Mouse (Mus musculus) urinary bladder, postnatal 10 days (tissue): ENCODE results near the gene Cnnm2.
A peak's percentile ranks its signal among the peaks of the same experiment; 100 is the strongest.

Experiments
- DNase-seq: peaks from one replicate; pipeline ENCODE4 v3.0.0; 2022; ENCODE audit warnings: low spot score

Gene Cnnm2

DNA sequence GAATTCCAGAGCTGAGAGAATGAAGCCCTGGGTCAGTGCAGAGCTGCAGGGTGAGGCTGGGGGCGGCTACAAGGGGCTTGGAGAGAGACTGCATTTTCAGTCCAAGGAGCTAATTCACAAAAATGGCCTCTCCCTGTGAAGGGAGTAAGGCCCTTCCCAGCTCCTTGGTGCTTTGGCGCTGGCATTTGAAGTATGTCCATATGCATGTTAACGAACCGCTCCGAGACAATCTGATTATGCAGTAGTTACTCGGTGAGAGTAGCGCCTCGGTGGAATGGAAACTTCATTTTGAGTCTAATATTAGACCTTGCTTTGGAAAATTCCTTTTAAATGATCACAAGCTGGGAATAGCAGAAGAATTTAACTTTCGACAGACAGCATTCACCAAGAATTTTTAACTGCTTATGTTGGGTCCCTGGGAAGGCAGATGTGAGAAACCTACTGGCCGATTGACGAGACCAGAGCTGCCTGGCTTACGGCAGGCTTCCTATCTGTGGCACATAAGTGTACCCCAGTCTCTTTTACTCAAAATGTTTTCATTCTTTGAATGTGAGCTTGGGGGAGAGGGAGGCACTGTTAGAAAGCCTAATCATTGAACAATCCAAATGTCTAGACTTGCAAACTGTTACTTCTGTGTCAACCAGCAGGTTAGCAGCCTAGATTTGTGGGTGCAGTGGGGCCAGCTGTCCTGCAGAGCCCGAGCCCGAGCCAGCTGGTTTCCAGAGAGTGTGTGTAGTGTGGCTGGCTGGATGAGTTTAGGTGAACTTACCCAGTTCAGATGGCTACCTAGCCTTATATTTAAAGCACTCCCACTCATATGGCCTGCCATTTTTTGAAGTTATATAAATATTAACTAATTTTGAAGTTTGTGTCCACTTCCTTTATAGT, 87.2 kb downstream of the Cnnm2 start:
- no peak for DNase-seq

DNA sequence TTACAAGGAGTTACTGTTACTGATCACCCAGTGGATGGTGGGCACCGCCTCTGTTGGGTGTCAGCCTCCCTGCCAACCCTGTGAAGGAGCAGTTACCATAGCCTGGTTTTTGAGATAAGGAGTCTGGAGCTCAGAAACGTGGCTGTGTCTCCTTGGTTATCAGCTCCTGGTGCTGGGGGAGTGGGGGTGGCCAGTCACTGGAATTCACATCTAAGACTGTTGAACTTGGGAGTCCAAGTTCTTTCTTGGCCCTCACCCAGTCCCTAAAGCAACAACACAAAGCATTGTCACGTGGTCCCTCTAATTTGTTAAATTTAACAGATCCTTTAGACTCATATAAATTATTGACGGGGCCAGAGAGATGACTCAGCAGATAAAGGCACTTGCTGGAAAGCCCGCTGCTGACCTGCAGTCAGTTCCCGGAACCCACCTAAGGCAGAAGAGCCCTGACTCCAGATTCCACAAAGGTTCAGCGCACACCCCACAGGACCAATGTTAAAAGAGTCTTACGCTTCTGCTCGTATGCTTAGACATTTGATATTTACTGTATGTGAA, 88.1 kb downstream of the Cnnm2 start:
- no peak for DNase-seq

DNA sequence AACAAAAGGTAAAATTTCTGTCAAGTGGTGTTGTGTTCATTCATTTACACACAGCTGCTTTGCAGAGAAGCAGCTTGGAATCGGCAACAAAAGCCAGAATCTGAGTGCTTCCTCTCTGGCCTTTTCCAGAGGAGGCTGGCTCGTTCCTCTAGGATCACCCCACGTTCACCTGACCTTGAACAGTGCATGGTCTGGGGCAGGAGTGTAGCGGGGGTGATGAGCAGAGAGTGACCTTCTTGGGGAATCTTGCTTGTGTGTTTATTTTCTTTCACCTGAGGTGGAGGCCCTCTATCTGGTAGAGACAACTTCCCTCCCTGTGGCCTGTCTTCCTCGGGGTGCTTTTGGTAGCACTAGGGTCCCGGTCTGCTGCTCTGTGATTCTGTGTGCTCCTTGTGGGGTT, 94.8 kb downstream of the Cnnm2 start:
- DNase-seq = no peak

DNA sequence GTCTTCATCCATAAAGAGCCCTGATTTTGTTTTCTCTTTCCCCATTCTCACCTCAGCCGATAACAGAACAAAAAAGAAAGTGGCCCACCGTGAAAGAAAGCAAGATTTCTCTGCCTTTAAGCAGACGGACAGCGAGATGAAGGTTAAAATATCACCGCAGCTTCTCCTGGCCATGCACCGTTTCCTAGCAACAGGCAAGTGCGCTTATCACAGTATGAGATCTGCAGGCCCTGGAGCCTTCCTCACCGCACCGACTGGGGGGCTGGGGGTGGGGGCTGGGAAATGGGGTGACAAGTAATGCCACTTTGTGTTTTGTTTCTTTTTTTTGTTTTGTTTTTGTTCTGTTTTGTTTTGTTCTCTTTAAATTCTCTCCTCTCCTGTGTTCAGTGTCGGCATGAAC, 95.4 kb downstream of the Cnnm2 start:
- no peak for DNase-seq

DNA sequence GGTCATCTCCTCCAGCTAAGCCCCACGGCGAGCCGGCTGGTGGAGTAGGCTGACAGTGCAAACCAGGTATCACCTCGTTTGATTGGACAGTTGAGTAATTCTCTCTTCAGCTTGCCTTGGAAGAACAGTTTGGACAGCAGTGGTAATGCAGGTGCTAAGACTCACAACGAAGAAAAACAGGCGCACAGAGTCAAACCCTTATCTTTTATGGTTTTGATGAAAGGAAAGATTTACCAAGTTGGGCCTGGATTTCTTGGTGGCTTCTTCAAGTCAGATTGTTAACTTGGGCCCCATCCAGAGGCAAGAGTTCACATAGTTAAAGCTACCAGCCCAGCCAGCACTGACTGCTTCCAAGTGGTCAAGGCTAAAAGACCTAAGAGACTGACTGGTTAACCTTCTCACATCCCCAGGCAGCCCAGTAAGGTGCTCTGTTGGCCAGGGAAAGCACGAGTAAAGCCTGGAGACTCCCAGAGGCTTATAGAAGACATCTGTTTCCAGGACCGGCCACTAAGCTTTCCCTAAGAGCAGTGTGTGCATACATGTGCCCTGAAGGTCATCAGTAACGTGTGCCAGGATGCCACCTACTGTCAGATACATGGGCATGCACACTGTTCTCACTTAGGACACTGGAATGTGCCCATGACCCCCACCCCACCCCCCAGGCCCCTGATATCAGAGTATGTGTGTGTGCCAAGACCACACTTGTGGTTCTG, 96.0 kb downstream of the Cnnm2 start:
- DNase-seq = no peak

DNA sequence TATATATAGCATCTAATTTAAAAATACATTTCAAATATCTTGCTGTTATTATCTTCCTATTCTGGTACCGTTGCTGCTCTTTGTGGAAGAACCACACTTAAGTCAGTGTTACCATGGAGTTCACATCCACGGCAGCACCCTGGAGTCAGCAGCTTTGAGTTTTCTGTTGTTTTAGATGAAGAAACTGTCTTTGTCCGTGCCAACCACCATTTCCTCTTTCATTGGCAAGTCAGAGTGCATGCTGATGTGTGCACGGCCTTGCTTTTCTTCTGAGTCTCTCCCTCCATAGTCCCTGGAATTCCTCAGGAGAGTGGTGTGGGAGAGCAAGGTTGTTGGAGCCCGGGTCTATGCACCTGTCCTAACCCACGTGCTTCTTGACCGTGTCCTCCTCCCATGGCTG, 96.8 kb downstream of the Cnnm2 start:
- no peak for DNase-seq

DNA sequence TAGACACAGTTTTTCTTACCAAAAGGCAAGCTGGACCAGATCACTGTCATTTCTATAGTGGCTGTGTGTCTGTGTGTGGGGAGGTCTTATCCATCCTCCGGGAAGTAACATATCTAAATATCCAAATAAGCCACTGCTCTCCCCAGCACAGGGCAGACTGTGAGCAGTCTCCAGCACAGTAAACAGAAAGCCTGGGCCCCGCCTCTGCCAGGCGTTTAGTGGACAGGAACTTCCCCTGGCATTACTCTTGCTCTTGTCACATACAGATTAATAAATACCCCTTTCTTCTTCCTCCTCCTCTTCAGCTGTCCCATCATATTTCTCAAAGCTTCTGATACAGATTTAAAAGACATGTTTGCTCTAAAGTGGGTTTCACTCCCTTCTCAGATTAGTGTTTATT, 101.2 kb downstream of the Cnnm2 start:
- DNase-seq = no peak

DNA sequence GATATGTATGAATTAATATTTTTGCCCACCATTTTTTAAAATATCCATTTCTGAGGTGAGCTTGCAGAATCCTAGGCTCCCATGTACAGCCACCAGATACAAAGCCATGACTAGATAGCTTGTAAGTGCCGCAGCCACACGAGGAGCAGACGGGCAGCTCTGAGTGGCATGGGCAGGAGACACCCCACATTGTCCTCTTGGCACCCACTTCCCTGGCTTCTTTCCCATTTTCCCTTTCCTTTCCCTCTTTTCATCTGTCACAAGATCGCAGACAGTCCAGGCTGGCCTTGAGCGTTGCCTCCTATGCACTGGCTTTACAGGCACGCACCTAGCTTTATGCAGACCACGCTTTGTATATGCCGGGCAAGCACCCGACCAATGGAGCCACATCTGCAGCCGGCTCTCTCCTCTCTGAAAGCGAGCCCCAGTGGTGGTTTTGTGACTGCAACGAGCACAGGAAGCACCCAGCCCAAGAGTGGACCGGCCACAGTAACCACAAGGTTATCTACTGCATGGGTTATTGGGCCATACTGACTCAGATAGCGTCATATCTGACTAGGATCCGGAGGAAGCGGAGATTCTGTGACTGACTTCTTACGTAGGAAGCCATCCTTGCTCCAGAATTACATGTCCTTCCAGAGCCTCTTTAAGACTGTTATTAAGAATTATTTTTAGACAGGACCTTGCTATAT, 102.0 kb downstream of the Cnnm2 start:
- no peak for DNase-seq

DNA sequence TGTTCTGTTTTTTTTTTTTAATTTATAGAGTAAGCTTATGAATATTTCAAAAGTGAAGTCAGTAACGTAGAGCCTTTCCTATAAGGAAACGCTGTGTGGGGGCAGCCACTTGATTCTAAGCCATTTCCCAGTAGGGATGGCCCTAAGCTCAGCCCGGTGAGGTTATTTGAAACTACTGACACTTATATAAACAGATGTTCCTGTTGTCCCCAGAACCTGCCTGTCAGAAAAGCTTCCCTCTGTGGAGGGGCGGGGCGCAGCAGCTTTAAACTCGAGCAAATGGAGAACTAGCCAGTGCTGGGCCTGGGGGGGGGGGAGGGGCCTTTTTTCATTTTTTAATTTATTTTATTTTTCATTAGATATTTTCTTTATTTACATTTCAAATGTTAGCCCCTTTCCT, 102.7 kb downstream of the Cnnm2 start:
- no peak for DNase-seq

DNA sequence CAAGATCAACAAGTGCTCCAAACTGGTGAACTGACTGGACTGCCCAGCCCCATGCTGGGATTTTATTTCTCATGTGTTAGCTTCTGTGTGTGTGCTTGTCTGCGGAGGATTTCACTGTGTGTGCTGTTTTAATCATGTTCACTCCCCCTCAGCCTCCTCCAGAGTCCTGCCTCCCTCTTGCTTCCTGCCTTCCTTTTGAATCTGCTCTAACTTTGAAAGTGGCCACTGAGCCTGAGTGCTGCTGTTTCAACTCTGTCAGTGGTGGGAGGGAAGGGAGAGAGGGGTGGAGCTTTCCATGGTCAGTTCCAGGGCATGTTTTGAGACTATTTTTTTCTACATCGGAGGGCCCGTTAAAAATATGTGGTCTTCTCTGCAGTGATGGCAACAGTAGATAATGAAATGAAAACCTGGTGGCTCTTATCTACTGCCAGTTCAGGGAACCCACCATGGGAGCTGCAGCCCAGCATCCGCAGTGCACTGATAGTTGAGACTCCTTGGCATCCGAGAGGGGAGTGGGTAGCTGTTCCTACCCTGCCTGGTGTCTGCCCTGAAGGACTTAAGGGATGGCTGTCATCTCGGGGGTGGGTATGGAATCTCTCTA, 103.4 kb downstream of the Cnnm2 start:
- no peak for DNase-seq

DNA sequence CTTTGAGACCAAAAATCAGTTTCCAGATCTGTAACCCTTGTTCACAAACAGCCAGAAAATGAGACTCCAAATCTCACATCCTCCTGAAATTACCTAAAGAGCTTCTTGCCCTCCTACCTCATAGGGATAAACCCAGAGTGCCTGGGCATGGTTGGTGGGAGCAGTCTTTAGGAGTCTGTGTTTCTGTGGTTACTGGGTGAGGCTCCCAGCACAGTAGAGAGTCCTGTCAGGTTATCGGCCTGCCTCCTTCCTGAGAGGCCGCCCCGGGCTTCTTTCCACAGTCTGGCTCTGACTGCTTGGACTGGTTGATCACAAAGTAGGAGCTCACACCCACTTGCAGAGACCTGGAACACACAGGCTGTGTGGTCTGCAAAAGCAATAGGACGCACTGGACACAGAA, 104.0 kb downstream of the Cnnm2 start:
- DNase-seq = no peak

DNA sequence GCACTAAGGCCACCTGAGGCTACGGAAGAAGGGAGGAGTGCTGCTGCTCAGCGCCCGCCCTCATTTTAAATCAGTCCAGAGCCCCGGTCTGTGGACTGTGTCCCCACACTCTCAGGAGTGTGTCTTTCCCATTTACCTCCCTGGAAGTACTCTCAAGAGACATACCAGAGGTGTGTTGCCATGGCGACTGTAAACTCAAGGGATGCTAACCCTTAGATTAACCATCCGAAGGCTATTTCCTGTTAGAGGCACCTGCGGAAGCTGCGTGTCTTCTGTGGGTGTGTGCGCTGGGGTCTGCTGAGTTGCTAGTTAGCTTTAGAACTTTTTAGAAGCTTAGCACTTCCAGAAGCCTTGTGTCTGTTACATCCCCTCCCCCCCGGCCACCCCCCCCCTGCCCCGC, 107.7 kb downstream of the Cnnm2 start:
- no peak for DNase-seq

DNA sequence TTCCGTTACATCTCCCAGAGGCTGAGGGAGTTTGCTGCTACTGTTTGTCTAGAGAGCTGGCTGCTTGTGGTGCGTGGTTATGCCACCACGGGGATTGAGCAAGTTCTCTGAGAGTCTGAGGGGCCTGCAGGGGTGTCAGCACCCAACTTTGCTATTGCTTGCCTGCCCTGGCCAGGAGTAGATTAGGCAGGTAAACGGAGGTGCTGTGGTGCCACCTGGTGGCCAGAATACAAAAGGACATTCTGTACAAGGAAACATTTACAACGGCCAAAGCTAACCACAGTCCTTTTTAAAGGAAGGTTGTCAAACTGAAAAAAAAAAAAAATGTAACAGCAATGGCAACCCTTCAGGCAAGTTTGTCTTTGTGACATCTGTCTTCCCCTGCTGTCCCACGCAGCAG, 108.1 kb downstream of the Cnnm2 start:
- DNase-seq = peak; percentile 33

DNA sequence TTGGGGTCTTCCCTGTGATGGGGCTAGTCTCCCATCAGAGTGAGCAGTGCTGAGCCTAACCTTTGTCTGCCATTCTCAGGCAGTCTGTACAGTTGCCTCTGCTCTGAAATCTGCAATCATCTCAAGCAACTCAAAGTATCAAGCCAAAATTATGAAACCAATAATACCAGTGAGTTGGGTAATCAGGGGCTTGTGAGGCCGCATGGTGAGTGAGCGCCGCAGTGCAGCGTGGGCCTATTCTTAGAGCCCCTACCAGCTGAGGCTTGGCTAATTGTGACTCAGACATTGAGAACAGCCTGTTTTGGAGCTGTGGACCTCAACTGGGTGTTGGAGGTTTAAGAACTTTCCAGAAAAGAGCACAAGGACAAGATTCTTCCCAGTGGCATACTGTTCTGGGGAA, 109.7 kb downstream of the Cnnm2 start:
- no peak for DNase-seq

DNA sequence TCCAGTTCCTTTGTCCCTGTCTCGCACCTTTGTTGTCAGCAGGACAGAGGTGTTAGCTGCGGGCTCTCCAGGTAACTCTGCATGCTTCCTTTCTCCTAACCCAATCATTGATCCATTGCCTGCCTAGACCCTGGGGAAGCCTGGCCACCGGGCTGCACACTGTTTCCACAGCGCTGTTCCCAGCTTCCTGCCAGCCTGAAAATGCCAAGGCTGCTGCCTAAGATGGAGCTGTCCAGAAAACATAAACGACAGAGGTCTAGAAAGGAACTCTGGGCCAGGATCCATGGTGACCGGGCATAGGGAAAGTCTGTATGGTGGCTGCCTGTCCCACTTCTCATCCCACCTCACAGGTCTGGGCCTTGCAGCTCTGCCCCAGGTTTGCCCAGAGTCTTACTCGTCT, 110.3 kb downstream of the Cnnm2 start:
- DNase-seq = no peak

DNA sequence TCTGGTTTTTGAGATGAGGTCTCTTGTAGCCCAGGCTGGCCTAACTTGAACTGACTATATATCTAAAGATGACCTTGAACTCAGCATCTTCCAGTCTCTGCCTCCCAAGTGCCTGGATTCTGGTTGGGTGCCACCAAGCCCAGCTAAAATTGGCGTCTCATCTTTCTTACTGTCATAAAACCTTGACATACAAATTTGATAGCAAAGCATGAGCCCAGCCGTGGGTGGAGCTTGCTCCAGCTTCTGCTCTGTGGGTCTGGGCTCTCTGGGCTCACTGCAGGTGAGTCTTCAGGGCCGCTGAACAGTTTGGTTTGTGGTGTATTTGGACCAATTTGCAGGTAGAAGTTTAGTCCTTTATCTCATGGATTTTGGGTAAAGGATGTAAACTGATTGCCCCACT, 112.5 kb downstream of the Cnnm2 start:
- DNase-seq = no peak

DNA sequence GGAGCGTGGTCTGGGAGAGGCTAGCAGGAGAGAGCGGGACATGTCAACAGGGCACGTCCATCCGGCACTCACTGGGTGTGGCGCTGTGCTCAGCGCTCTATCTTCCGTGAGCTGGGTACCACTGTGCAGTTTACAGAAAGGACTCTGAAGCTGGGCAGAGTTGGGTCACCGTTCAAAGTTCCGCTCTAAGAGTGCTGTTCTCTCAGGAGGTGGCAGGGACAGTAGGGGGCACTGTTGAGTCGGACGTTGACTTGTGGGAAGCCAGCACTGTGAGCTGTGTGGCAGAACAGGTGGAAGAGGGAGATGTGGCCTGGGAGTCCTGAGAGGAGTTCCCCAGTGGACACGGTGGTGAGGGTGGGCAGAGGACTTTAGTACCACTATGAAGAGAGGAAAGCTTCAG, 114.4 kb downstream of the Cnnm2 start:
- peak; percentile 74 for DNase-seq

DNA sequence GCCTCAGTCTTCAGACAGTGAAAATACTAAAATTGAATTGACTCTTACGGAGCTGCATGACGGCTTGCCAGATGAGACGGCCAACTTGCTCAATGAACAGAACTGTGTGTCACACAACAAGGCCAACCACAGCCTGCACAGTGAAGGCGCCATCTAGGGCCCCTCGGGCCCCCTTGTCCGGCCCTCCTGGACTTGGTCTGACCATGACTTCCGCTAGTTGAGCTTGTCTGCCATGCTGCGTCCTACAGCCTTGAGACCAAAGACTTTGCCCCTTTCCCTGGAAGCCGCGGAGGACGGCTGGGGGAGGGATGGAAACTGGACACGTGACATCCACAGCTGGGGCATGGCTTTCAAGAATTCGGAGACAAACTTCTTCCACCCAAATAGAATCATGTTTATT, 116.5 kb downstream of the Cnnm2 start:
- no peak for DNase-seq

DNA sequence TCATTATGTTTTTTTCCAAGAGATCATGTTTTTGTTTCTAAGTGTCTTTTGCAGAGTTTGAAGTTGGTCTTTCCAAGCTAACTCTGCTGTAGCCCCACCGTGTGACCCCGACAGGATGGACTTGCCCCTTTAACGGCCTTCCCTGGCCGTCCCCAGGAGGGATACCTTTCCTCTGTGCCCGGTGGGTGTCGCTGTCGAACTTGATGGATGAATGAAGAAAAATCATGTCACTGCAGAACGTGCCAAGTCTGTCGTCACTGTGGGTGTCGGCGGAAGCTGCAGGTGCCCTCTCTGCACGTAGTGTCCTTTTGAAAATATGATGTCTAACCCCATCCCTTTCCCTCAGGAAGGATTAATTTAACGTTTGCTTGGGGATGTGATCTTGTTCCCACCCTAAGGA, 117.0 kb downstream of the Cnnm2 start:
- DNase-seq = no peak

DNA sequence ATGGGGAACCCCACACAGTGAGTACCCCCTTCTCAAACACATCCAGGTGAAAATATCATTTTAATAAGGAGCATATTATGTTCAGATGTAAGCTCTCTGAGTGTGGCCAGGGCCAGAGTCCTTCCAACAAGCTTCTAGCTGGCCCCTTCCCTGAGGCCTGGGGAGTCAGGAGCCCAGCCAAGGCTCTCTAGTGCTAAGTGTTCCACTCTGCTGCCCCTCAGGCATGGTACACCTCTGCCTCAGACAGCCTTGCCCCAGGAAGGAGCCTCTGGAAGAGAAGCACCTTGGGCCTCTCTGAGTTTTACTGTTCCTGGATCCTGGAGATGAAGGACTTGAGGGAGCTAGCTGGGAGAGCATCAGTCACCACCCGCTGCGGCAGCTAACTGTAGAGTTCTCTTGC, 118.5 kb downstream of the Cnnm2 start:
- DNase-seq = no peak

DNA sequence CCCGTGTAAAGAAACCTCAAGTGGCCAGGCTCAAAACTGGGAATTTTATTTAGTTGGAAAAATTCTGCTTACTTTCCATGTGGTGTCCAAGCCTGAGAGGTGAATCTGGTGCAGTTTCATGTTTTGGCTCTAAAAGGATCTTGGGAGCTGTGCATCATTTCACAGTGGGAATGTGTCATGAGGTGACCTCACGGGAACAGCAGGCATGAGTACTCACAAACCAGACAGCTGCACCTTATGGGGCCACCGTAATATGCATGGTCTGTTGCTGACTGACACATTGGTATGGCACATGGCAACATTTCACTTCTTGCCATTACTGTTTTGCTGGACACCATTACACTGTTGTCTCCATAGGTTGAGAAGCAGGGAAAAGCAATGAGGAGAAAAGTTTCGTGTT, 124.0 kb downstream of the Cnnm2 start:
- DNase-seq = no peak

DNA sequence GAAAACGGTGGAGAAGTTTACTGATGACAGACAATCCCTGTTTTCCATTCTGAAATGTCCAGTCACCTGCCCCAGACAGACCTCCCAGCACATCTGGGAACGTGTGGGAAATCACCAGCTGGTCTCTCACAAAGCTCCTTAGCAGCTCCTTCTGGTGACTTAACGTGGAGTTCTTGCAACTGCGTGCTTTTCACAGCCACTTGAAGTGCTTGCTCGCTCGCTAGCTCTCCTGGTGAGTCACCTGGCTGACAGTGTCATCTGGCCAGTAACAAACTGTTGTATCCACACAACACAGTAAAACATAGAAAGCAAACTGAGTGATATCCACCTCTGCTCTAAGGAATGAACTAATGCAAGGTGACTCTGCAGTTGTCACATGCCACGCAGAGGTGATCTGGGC, 125.4 kb downstream of the Cnnm2 start:
- no peak for DNase-seq
